Mouse (Mus musculus): ENCODE data around the gene Ptpre. TPM values are rescaled to one million over a fixed set of nuclear protein-coding genes. Genes with fewer than 3 reads are reported as not detected.

Ptpre gene
- 15.3 and 17.1 TPM in 2 replicates for polyA plus RNA-seq (2015; fragmentation: Nextera tagmentation; extraction: Ambion mirVana)

GRCm38 (mm10) chr7:135537341-135537901, at the start of gene Ptpre:
Gene Ptpre (plus strand): TSS chr7:135537481.

GRCm38 (mm10) chr7:135528515-135528914, 8.8 kb upstream of the Ptpre start, which contains the start of gene Clrn3:
Gene Clrn3 (minus strand): TSS chr7:135528654.

GRCm38 (mm10) chr7:135715642-135716444, 178.6 kb downstream of the Ptpre start, which contains the start of gene Mki67:
Gene Mki67 (minus strand): TSS chr7:135716361.

MicroRNAs encoded within 50 kb of the gene (microRNA counts, 519-probe panel; counts per million panel counts)
- microRNA mmu-miR-1962 = 40.5 counts per million

Small RNA genes lying within 50 kb of the gene (microRNA-seq; reads per million reads assigned to microRNA genes)
- gene Mir1962 = not detected

Other genes with a start within 250 kb of the Ptpre start
- gene Foxi2, start 127.2 kb upstream of the Ptpre start, polyA plus RNA-seq (2015; fragmentation: Nextera tagmentation; extraction: Ambion mirVana) = 0.14 and 0.18 TPM in 2 replicates
- gene Clrn3, start 8.8 kb upstream of the Ptpre start, polyA plus RNA-seq (2015; fragmentation: Nextera tagmentation; extraction: Ambion mirVana) = not detected in 2 replicates
- gene Mki67, start 178.9 kb downstream of the Ptpre start, polyA plus RNA-seq (2015; fragmentation: Nextera tagmentation; extraction: Ambion mirVana) = 4.0 and 4.1 TPM in 2 replicates